Mouse (Mus musculus) forebrain, embryonic 14.5 days (tissue): ENCODE results near the gene Olfr981. TPM values are rescaled to one million over a fixed set of nuclear protein-coding genes. Genes with fewer than 3 reads are reported as not detected.
"Not testable (repeated sequence)": the region's sequence is repeated elsewhere in the genome, so short reads cannot be mapped to it uniquely, and the experiment has no call there.

Experiments used
- ATAC-seq: fragments of 200-750 bp; cut with Nextera tagmentation; 2 replicates; pipeline ENCODE4 v1.8.0; 2017; ENCODE audit warnings: mild to moderate bottlenecking, moderate library complexity
- DNase-seq: peaks from one replicate; pipeline ENCODE4 v3.0.0-alpha.2; 2015; ENCODE audit warnings: low spot score
- H3K27ac ChIP-seq: fragments of 300-500 bp; sonication (generic); 2 replicates; pipeline ENCODE4 v1.5.1; 2014; ENCODE audit warnings: low read depth, mild to moderate bottlenecking, control low read depth, low read length, moderate library complexity
- H3K27me3 ChIP-seq: fragments of 300-500 bp; sonication (generic); replicated peaks from 2 replicates; pipeline ENCODE4 v1.6.1; 2014; ENCODE audit warnings: low read length, control low read depth, mixed read lengths; ENCODE audit not compliant: control insufficient read depth, insufficient read depth
- H3K36me3 ChIP-seq: fragments of 300-500 bp; sonication (generic); 2 replicates; pipeline ENCODE4 v1.6.1; 2014; ENCODE audit warnings: low read length, control low read depth; ENCODE audit not compliant: control insufficient read depth, insufficient read depth
- H3K4me1 ChIP-seq: fragments of 300-500 bp; sonication (generic); 2 replicates; pipeline ENCODE4 v1.6.1; 2014; ENCODE audit warnings: antibody characterized with exemption, low read length, control low read depth; ENCODE audit not compliant: control insufficient read depth, insufficient read depth
- H3K4me2 ChIP-seq: fragments of 300-500 bp; sonication (generic); 2 replicates; pipeline ENCODE4 v1.6.1; 2014; ENCODE audit warnings: mild to moderate bottlenecking, control low read depth, low read length
- H3K4me3 ChIP-seq: fragments of 300-500 bp; sonication (generic); 2 replicates; pipeline ENCODE4 v1.5.1; 2014; ENCODE audit warnings: low read depth, low read length, control low read depth
- H3K9ac ChIP-seq: fragments of 300-500 bp; sonication (generic); 2 replicates; pipeline ENCODE4 v1.6.1; 2014; ENCODE audit warnings: mild to moderate bottlenecking, low read length, control low read depth, moderate library complexity
- H3K9me3 ChIP-seq: fragments of 300-500 bp; sonication (generic); replicated peaks from 2 replicates; pipeline ENCODE4 v1.6.1; 2016; ENCODE audit warnings: low read length, control low read depth, mixed read lengths; ENCODE audit not compliant: control insufficient read depth
- WGBS: fragments of 180-500 bp; shearing (Covaris S2); extraction: QIAGEN DNeasy Blood & Tissue Kit; methylation state at CpG from one replicate; pipeline ENCODE4 v1.1.7; 2014; 5-methylcytosine and 5-hydroxymethylcytosine counted together
- polyA plus RNA-seq: library from polyadenylated mRNA; unstranded; fragments of >200 nt; fragmentation: Nextera tagmentation; extraction: Ambion mirVana; gene quantifications from 2 replicates; pipeline ENCODE4 v1.2.1, GENCODE M21; 2014

Gene Olfr981
- polyA plus RNA-seq: not detected in 2 replicates

- no peak within 1 kb of the TSS for H3K4me2 ChIP-seq
- ATAC-seq (no peak), DNase-seq (no peak)
- H3K4me1 ChIP-seq: no peaks in the 10 kb centered on the region
- no peak within 1 kb of the TSS for H3K4me3 ChIP-seq
- 62% methylated on average over 2 of the region's 2 CpGs for WGBS
- H3K9ac ChIP-seq: no peak within 1 kb of the TSS
- no peaks in the 10 kb centered on the region for H3K9me3 ChIP-seq
- no peaks in the 10 kb centered on the region for H3K36me3 ChIP-seq
- no peaks in the 10 kb centered on the region for H3K27me3 ChIP-seq
- H3K27ac ChIP-seq: no peak within 1 kb of the TSS
These were observed at the start of gene Olfr981 for GRCm38 (mm10) chr9:40021164-40021563. TSS of gene Olfr981 (plus strand) at chr9:40021464.

GRCm38 (mm10) chr9:39976581-39977145 is 44.6 kb upstream of the Olfr981 start:
- ATAC-seq: not testable (repeated sequence)
- 93% methylated on average over 1 of the region's 1 CpGs for WGBS

GRCm38 (mm10) chr9:39991813-39992212 is 29.5 kb upstream of the Olfr981 start, which contains the start of gene Olfr978:
TSS of gene Olfr978 (plus strand) at chr9:39992113.
- Histone ChIP-seq H3K4me3 (no peak within 1 kb of the TSS), H3K9me3 (no peaks in the 10 kb centered on the region), H3K4me1 (no peaks in the 10 kb centered on the region), H3K27me3 (no peaks in the 10 kb centered on the region), H3K4me2 (no peak within 1 kb of the TSS), H3K36me3 (no peaks in the 10 kb centered on the region), H3K27ac (no peak within 1 kb of the TSS), H3K9ac (no peak within 1 kb of the TSS)
- DNase-seq (no peak), ATAC-seq (no peak)
- WGBS: 85% methylated on average over 2 of the region's 2 CpGs

More at GRCm38 (mm10) chr9:39976581-39977145, 44.6 kb upstream of the Olfr981 start:
- not testable (repeated sequence) for H3K9ac ChIP-seq, H3K27ac ChIP-seq, H3K9me3 ChIP-seq, H3K4me1 ChIP-seq, H3K36me3 ChIP-seq, H3K4me3 ChIP-seq, H3K27me3 ChIP-seq, DNase-seq, H3K4me2 ChIP-seq

GRCm38 (mm10) chr9:40003365-40003764 is 17.9 kb upstream of the Olfr981 start, which contains the start of gene Olfr979:
TSS of gene Olfr979 (minus strand) at chr9:40003465.
- 96% methylated on average over 1 of the region's 1 CpGs for WGBS
- no peaks in the 10 kb centered on the region for H3K9me3 ChIP-seq
- ATAC-seq (no peak), DNase-seq (no peak)
- no peaks in the 10 kb centered on the region for H3K27me3 ChIP-seq
- no peak within 1 kb of the TSS for H3K4me2 ChIP-seq
- no peaks in the 10 kb centered on the region for H3K36me3 ChIP-seq
- no peak within 1 kb of the TSS for H3K27ac ChIP-seq
- H3K4me1 ChIP-seq: no peaks in the 10 kb centered on the region
- H3K4me3 ChIP-seq: no peak within 1 kb of the TSS
- H3K9ac ChIP-seq: no peak within 1 kb of the TSS

GRCm38 (mm10) chr9:40009482-40009881 is 11.8 kb upstream of the Olfr981 start, which contains the start of gene Olfr980:
TSS of gene Olfr980 (minus strand) at chr9:40009582.
- WGBS: 86% methylated on average over 1 of the region's 1 CpGs
- DNase-seq (no peak), ATAC-seq (no peak)
- Histone ChIP-seq H3K36me3 (no peaks in the 10 kb centered on the region), H3K4me1 (no peaks in the 10 kb centered on the region), H3K4me3 (no peak within 1 kb of the TSS), H3K27me3 (no peaks in the 10 kb centered on the region), H3K4me2 (no peak within 1 kb of the TSS), H3K9me3 (no peaks in the 10 kb centered on the region), H3K9ac (no peak within 1 kb of the TSS), H3K27ac (no peak within 1 kb of the TSS)

GRCm38 (mm10) chr9:40050138-40050537 is 28.9 kb downstream of the Olfr981 start:
- no peaks in the 10 kb centered on the region for H3K27me3 ChIP-seq
- DNase-seq (no peak), ATAC-seq (no peak)
- H3K27ac ChIP-seq: no peak overlapping the region
- H3K4me1 ChIP-seq: no peaks in the 10 kb centered on the region
- H3K36me3 ChIP-seq: no peaks in the 10 kb centered on the region
- H3K4me3 ChIP-seq: no peak overlapping the region
- 95% methylated on average over 19 of the region's 19 CpGs for WGBS
- H3K9ac ChIP-seq: no peak overlapping the region
- no peak overlapping the region for H3K4me2 ChIP-seq
- no peaks in the 10 kb centered on the region for H3K9me3 ChIP-seq

GRCm38 (mm10) chr9:40073529-40073928 is 52.3 kb downstream of the Olfr981 start, which contains the start of gene Olfr982:
TSS of gene Olfr982 (plus strand) at chr9:40073829.
- no peak within 1 kb of the TSS for H3K4me3 ChIP-seq
- no peaks in the 10 kb centered on the region for H3K9me3 ChIP-seq
- no peak for DNase-seq
- no peaks in the 10 kb centered on the region for H3K4me1 ChIP-seq
- 92% methylated on average over 2 of the region's 2 CpGs for WGBS
- H3K36me3 ChIP-seq: no peaks in the 10 kb centered on the region
- no peak for ATAC-seq
- H3K9ac ChIP-seq: no peak within 1 kb of the TSS
- no peak within 1 kb of the TSS for H3K27ac ChIP-seq
- H3K27me3 ChIP-seq: no peaks in the 10 kb centered on the region
- H3K4me2 ChIP-seq: no peak within 1 kb of the TSS

Other genes starting within 250 kb of the Olfr981 start
- gene Olfr968, start 238.2 kb upstream of the Olfr981 start, polyA plus RNA-seq: not detected in 2 replicates
- gene Olfr969, start 230.5 kb upstream of the Olfr981 start, polyA plus RNA-seq: not detected in 2 replicates
- not detected in 2 replicates for gene Olfr970, start 212.6 kb upstream of the Olfr981 start, polyA plus RNA-seq
- not detected in 2 replicates for gene Olfr971, start 184.6 kb upstream of the Olfr981 start, polyA plus RNA-seq
- gene Olfr972, start 155.0 kb upstream of the Olfr981 start, polyA plus RNA-seq: not detected in 2 replicates
- gene Olfr229, start 114.1 kb upstream of the Olfr981 start, polyA plus RNA-seq: not detected in 2 replicates
- not detected in 2 replicates for gene Olfr974, start 84.0 kb upstream of the Olfr981 start, polyA plus RNA-seq
- gene Olfr975, start 69.4 kb upstream of the Olfr981 start, polyA plus RNA-seq: not detected in 2 replicates
- gene Olfr976, start 60.3 kb upstream of the Olfr981 start, polyA plus RNA-seq: not detected in 2 replicates
- gene Olfr978, start 29.4 kb upstream of the Olfr981 start, polyA plus RNA-seq: not detected in 2 replicates
- not detected in 2 replicates for gene Olfr979, start 18.0 kb upstream of the Olfr981 start, polyA plus RNA-seq
- not detected in 2 replicates for gene Olfr980, start 11.9 kb upstream of the Olfr981 start, polyA plus RNA-seq
- not detected in 2 replicates for gene Olfr982, start 52.4 kb downstream of the Olfr981 start, polyA plus RNA-seq
- gene Olfr983, start 72.1 kb downstream of the Olfr981 start, polyA plus RNA-seq: not detected in 2 replicates
- gene Olfr984, start 92.7 kb downstream of the Olfr981 start, polyA plus RNA-seq: not detected in 2 replicates
- gene Olfr985, start 108.7 kb downstream of the Olfr981 start, polyA plus RNA-seq: not detected in 2 replicates
- not detected in 2 replicates for gene Tmem225, start 126.7 kb downstream of the Olfr981 start, polyA plus RNA-seq
- not detected in 2 replicates for gene Olfr986, start 159.5 kb downstream of the Olfr981 start, polyA plus RNA-seq
- 8.5 and 12.0 TPM in 2 replicates for gene Zfp202, start 170.9 kb downstream of the Olfr981 start, polyA plus RNA-seq
- gene Scn3b, start 247.8 kb downstream of the Olfr981 start, polyA plus RNA-seq: 88.6 and 107 TPM in 2 replicates